Mouse (Mus musculus): ENCODE data around the gene Dcp1a. TPM values are rescaled to one million over a fixed set of nuclear protein-coding genes. Genes with fewer than 3 reads are reported as not detected.

Dcp1a gene
- polyA plus RNA-seq, 1 experiment from 2014 or later, result 19.3 TPM

DNA sequence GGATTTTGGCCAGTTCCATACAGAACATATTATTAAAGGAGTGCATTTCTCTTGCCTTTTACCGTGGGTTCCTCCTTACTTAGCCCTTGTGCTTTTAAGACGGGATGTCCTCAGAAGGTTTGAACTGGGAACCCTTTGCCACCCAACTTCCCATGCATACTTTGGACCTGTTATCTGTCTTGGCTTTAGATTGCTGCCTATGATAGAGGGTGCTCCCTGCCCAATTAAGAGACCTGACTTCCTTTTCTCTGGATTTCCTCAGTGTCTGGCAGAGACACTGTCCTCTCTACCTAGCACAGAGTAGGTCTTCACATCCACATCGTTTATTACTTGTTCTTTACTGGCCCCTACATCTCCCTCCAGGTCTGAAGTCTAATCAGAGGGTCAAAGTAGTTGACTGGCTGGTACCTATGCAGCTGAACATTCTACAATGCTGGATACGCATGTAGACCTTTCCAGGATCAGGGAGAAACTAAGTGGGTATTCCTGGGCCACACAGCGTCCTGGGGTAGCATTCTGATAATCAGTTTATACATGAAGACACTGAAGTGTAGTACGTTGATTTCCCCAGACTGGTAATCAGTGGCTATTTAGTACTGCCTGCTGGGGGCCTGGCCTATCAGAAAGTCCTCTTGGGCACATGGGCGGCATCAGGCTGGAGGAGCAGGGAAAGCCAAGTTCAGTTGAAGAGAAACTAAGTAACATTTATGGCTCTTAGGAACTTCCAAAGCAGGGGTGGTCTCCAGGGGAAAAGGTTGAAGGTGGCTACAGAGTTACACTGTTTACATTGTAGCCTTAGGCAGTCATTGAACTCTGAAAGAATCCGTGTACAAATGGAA, 71.1 kb downstream of the Dcp1a start:
- peak overlapping the region; percentile 94 for H3K4me2 ChIP-seq
- WGBS, result 43% methylated on average over 8 of the region's 8 CpGs
- no peaks in the 10 kb centered on the region for H3K27me3 ChIP-seq
- ATAC-seq (ENCODE audit: low FRiP score), result no peak
- no peaks in the 10 kb centered on the region for H3K9me3 ChIP-seq
- peaks cover 43% of the 10 kb centered on the region for H3K4me1 ChIP-seq (replicated peaks)
- H3K4me3 ChIP-seq, result peak overlapping the region; percentile 83
- H3K27ac ChIP-seq, result peak overlapping the region; percentile 94; the same call in 1 of the 2 replicates
- H3K36me3 ChIP-seq, result peaks cover under 1% of the 10 kb centered on the region; the same call in 1 of the 2 replicates
- H3K9ac ChIP-seq, result peak overlapping the region; percentile 92

- H3K27me3 ChIP-seq, result no peaks in the 10 kb centered on the region
- peak overlapping the region; percentile 94 for H3K4me2 ChIP-seq
- H3K9me3 ChIP-seq, result no peaks in the 10 kb centered on the region
- H3K4me1 ChIP-seq (replicated peaks), result peaks cover 43% of the 10 kb centered on the region
- peak overlapping the region; percentile 83 for H3K4me3 ChIP-seq
- H3K27ac ChIP-seq, result no peak overlapping the region
- no peak for ATAC-seq (ENCODE audit: low FRiP score)
- no peak overlapping the region for H3K9ac ChIP-seq
- WGBS, result 68% methylated on average over 5 of the region's 5 CpGs
- peaks cover 6% of the 10 kb centered on the region for H3K36me3 ChIP-seq
Measured at GRCm38 (mm10) chr14:30551509-30551908, 72.2 kb downstream of the Dcp1a start.

DNA sequence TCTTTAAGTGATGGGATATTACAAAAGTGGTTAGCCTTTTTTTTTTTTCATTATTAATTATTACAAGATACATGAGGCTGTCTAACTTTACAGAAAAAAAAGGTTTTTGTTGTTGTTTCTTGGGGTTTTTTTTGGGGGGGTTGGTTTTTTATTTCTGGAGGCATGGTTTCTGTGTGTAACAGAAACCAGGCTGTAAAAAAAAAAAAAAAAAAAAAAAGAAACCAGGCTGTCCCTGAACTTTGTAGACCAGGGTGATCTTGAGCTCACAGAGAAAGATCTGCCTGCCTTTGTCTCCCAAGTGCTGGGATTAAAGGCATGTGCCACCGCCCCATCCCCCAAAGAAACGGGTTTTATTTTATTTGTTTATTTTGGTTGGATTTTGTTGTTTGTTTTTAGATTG, 72.6 kb downstream of the Dcp1a start:
- no peak overlapping the region for H3K4me3 ChIP-seq
- no peak for ATAC-seq (ENCODE audit: low FRiP score)
- H3K27ac ChIP-seq, result no peak overlapping the region
- WGBS, result 95% methylated on average over 2 of the region's 2 CpGs
- H3K4me1 ChIP-seq (replicated peaks), result peaks cover 43% of the 10 kb centered on the region
- H3K4me2 ChIP-seq, result no peak overlapping the region
- no peaks in the 10 kb centered on the region for H3K9me3 ChIP-seq
- H3K9ac ChIP-seq, result no peak overlapping the region
- H3K36me3 ChIP-seq, result peaks cover 7% of the 10 kb centered on the region
- no peaks in the 10 kb centered on the region for H3K27me3 ChIP-seq

DNA sequence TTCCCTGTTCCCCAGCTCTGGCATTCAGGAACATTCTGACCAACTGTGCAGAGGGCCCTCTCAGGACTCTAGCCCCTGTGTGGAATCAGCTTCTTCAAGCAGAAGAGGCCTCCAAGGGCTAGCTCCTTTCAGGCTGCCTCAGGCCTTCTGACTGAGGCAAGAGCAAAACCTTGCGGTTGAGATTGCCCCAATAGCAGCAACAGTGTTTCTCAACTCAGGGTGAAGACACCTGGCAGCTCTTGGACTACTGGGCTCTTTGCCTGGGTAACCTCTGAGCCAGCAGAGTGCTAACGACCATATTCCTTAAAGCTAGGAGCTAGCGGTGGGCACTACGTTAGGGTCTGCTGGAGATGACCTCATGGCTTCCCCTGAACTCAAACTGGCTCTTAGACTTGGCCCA, 73.8 kb downstream of the Dcp1a start:
- H3K4me2 ChIP-seq, result no peak overlapping the region
- H3K9ac ChIP-seq, result no peak overlapping the region
- H3K9me3 ChIP-seq, result no peaks in the 10 kb centered on the region
- no peak overlapping the region for H3K27ac ChIP-seq
- no peak overlapping the region for H3K4me3 ChIP-seq
- 93% methylated on average over 4 of the region's 4 CpGs for WGBS
- no peaks in the 10 kb centered on the region for H3K27me3 ChIP-seq
- H3K36me3 ChIP-seq, result peaks cover 15% of the 10 kb centered on the region
- no peak for ATAC-seq (ENCODE audit: low FRiP score)
- H3K4me1 ChIP-seq (replicated peaks), result peaks cover 43% of the 10 kb centered on the region

DNA sequence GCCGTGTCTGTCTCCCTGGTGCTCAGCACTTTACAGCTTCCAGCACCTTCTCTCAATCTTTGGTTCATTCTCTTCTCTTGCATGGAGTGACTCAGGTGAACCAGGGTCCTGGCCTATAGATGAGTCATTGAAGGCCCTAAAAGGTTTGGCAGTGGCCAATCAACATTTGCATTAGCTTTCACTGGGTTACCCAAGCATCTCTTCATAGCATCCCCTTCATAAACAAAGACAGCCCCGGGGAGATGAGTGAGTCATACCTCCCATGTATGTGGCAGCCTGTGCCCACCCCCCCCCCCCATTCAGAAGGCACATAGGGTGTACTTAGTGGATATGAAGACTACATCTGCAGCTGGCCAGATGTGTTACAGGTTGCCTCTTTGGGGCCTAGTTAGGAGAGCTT, 77.3 kb downstream of the Dcp1a start:
- no peak overlapping the region for H3K9ac ChIP-seq
- H3K4me2 ChIP-seq, result no peak overlapping the region
- H3K9me3 ChIP-seq, result no peaks in the 10 kb centered on the region
- H3K36me3 ChIP-seq, result peaks cover 50% of the 10 kb centered on the region
- H3K27me3 ChIP-seq, result no peaks in the 10 kb centered on the region
- ATAC-seq (ENCODE audit: low FRiP score), result no peak
- 91% methylated on average over 2 of the region's 2 CpGs for WGBS
- no peak overlapping the region for H3K4me3 ChIP-seq
- H3K27ac ChIP-seq, result no peak overlapping the region
- peaks cover 25% of the 10 kb centered on the region for H3K4me1 ChIP-seq (replicated peaks)

DNA sequence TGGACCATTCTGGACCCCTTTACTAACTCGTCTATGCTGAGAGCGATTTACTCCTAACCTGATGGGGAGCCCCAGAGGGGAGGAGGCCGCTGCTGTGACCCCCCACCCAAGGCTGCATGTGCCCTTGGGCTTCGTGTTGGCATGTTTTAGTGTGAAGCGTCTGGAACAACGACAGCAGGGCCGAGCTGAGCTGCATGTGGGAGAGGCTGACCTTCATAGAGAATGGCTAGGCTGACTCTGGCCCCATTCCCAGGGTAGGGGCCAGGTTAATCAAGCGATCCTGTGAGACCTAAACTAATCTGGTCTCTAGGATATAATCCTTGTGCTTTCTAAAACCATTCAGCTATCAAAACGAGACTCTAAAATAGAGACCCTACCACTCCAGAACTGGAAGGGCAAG, 78.4 kb downstream of the Dcp1a start:
- Histone ChIP-seq H3K4me1 (replicated peaks) (peaks cover 27% of the 10 kb centered on the region), H3K4me2 (no peak overlapping the region), H3K4me3 (no peak overlapping the region), H3K27ac (no peak overlapping the region), H3K27me3 (no peaks in the 10 kb centered on the region), H3K9me3 (no peaks in the 10 kb centered on the region), H3K9ac (no peak overlapping the region), H3K36me3 (peaks cover 53% of the 10 kb centered on the region)
- no peak for ATAC-seq (ENCODE audit: low FRiP score)
- 88% methylated on average over 9 of the region's 9 CpGs for WGBS

- ATAC-seq (ENCODE audit: low FRiP score), result no peak
- no peaks in the 10 kb centered on the region for H3K27me3 ChIP-seq
- no peak overlapping the region for H3K27ac ChIP-seq
- peaks cover 19% of the 10 kb centered on the region for H3K4me1 ChIP-seq (replicated peaks)
- no peak overlapping the region for H3K9ac ChIP-seq
- H3K4me3 ChIP-seq, result no peak overlapping the region
- peaks cover 60% of the 10 kb centered on the region for H3K36me3 ChIP-seq
- 91% methylated on average over 17 of the region's 17 CpGs for WGBS
- H3K9me3 ChIP-seq, result no peaks in the 10 kb centered on the region
- H3K4me2 ChIP-seq, result no peak overlapping the region
Measured at GRCm38 (mm10) chr14:30559321-30559850, 80.1 kb downstream of the Dcp1a start.

- no peak overlapping the region for H3K9ac ChIP-seq
- H3K9me3 ChIP-seq, result no peaks in the 10 kb centered on the region
- 90% methylated on average over 13 of the region's 13 CpGs for WGBS
- H3K36me3 ChIP-seq, result peaks cover 72% of the 10 kb centered on the region
- no peak; the same call in 1 of the 2 replicates for ATAC-seq (ENCODE audit: low FRiP score)
- peak overlapping the region; percentile 78 for H3K27ac ChIP-seq
- H3K27me3 ChIP-seq, result no peaks in the 10 kb centered on the region
- H3K4me1 ChIP-seq (replicated peaks), result peaks cover 18% of the 10 kb centered on the region
- H3K4me3 ChIP-seq, result no peak overlapping the region
- H3K4me2 ChIP-seq, result no peak overlapping the region
Measured at GRCm38 (mm10) chr14:30560803-30561389, 81.6 kb downstream of the Dcp1a start.

DNA sequence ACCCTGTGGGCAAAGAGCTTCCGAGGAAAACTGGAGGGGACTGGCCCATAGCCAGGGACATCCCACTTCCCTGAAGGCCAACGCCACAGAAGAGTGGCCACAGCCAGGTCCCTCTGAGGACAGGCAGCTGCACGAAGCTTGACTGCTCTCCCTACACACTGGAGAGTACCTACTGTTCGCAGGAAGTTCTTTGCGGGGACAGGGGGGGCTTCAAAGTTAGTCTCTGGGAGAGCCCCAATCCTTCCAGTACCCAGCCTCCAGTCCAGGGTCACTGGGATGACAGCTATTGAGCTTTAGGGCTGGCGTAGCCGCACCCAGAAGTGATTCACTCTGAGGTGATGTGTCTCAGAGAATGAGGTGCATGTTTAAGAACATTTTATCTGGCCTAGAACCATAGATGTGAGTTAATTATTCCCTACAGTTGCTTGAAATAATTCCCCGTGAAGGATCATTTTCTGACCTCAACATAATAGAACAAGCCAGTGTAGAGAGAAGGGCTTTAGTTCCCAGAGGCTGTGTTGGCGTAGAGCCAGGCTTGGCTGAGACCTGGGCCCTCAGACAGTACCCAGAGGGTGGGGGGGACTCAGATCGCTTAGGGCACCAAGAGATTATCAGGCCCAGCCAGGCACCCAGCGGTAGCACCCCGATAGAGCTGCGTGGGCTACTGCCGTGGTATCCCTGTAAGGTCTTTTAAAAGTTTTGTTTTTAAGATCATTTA, 82.3 kb downstream of the Dcp1a start:
- WGBS, result 64% methylated on average over 14 of the region's 14 CpGs
- peaks cover 18% of the 10 kb centered on the region for H3K4me1 ChIP-seq (replicated peaks)
- H3K36me3 ChIP-seq, result peaks cover 75% of the 10 kb centered on the region
- no peak overlapping the region for H3K4me2 ChIP-seq
- no peaks in the 10 kb centered on the region for H3K27me3 ChIP-seq
- peak; percentile 57 for ATAC-seq (ENCODE audit: low FRiP score)
- H3K9me3 ChIP-seq, result no peaks in the 10 kb centered on the region
- H3K9ac ChIP-seq, result no peak overlapping the region
- H3K27ac ChIP-seq, result peak overlapping the region; percentile 78
- H3K4me3 ChIP-seq, result no peak overlapping the region

GRCm38 (mm10) chr14:30562343-30562742, 83.0 kb downstream of the Dcp1a start:
- H3K27me3 ChIP-seq, result no peaks in the 10 kb centered on the region
- H3K9me3 ChIP-seq, result no peaks in the 10 kb centered on the region
- no peak overlapping the region for H3K4me3 ChIP-seq
- H3K4me2 ChIP-seq, result no peak overlapping the region
- ATAC-seq (ENCODE audit: low FRiP score), result no peak
- H3K9ac ChIP-seq, result no peak overlapping the region
- H3K36me3 ChIP-seq, result peaks cover 81% of the 10 kb centered on the region
- H3K27ac ChIP-seq, result no peak overlapping the region
- peaks cover 18% of the 10 kb centered on the region for H3K4me1 ChIP-seq (replicated peaks)

DNA sequence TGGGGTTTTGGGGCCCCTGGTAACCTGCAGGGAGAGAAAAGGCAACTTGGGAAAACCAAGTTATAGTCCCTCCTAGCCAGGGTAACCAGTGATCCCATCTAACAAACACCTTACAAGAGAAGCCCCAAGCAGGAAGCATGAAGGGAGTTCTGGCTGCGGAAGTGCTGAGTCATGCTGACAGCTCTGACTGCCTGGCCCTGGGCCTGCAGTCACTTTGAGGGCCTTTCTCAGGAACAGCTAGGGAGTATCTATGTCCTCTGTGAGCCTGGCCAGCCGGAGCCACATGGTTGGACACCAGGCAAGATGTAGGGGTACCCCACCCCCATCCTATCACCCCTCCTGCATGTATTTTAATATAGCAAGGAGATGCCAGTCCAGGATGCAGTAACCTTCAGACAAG, 85.1 kb downstream of the Dcp1a start:
- H3K27me3 ChIP-seq, result no peaks in the 10 kb centered on the region
- peaks cover 14% of the 10 kb centered on the region for H3K4me1 ChIP-seq (replicated peaks)
- ATAC-seq (ENCODE audit: low FRiP score), result no peak
- WGBS, result 95% methylated on average over 2 of the region's 2 CpGs
- H3K27ac ChIP-seq, result no peak overlapping the region
- no peak overlapping the region for H3K4me3 ChIP-seq
- H3K4me2 ChIP-seq, result no peak overlapping the region
- peaks cover 82% of the 10 kb centered on the region for H3K36me3 ChIP-seq
- no peaks in the 10 kb centered on the region for H3K9me3 ChIP-seq
- H3K9ac ChIP-seq, result no peak overlapping the region

- WGBS, result 91% methylated on average over 6 of the region's 6 CpGs
- peaks cover 7% of the 10 kb centered on the region for H3K4me1 ChIP-seq (replicated peaks)
- no peak overlapping the region for H3K4me2 ChIP-seq
- H3K36me3 ChIP-seq, result peaks cover 82% of the 10 kb centered on the region
- H3K9ac ChIP-seq, result no peak overlapping the region
- no peak overlapping the region for H3K4me3 ChIP-seq
- no peak overlapping the region for H3K27ac ChIP-seq
- no peaks in the 10 kb centered on the region for H3K27me3 ChIP-seq
- no peak for ATAC-seq (ENCODE audit: low FRiP score)
- H3K9me3 ChIP-seq, result no peaks in the 10 kb centered on the region
Measured at GRCm38 (mm10) chr14:30566317-30566716, 87.0 kb downstream of the Dcp1a start.
